Mouse (Mus musculus) T-helper 17 cell (primary cell): ENCODE results near the gene Sec61a2.

Experiments used
- in situ Hi-C, 2 experiments: fragments of 300-600 bp; cut with MboI, MseI; formaldehyde crosslinking; loops; 1 replicate in 1 of 2; 2 replicates in 1 of 2; pipeline ENCODE4 v1.15.1; 2025; ENCODE audit warnings: high pct_unique_total_duplicates in 2 of 2

Gene Sec61a2

GRCm38 (mm10) chr2:5894843-5895570 is at the start of gene Sec61a2:
TSS of gene Sec61a2 (minus strand) at chr2:5895432.
- in situ Hi-C loops, result loop anchor here in 1 of 2 experiments (10.0 kb wide), 1 partner anchor 50 kb away; the partner anchor contains the start of genes Cdc123 and Nudt5

- in situ Hi-C loops, result loop anchor here in 1 of 2 experiments (10.0 kb wide), 1 partner anchor 228 kb away; the partner anchor contains the start of gene Camk1d
Measured at GRCm38 (mm10) chr2:5943071-5943470, 47.8 kb upstream of the Sec61a2 start.

GRCm38 (mm10) chr2:5942416-5943032 is 47.3 kb upstream of the Sec61a2 start, which contains the start of gene Dhtkd1:
TSS of gene Dhtkd1 (minus strand) at chr2:5942792.
- in situ Hi-C loops, result loop anchor here in 1 of 2 experiments (10.0 kb wide), 1 partner anchor 228 kb away; the partner anchor contains the start of gene Camk1d

- in situ Hi-C loops, result loop anchor here in 1 of 2 experiments (10.0 kb wide), 1 partner anchor 227 kb away; the partner anchor contains the start of gene Camk1d
Measured at GRCm38 (mm10) chr2:5941861-5942415, 46.7 kb upstream of the Sec61a2 start.

- in situ Hi-C loops, result loop anchor here in 1 of 2 experiments (10.0 kb wide), 1 partner anchor 226 kb away; the partner anchor contains the start of gene Camk1d
Measured at GRCm38 (mm10) chr2:5940936-5941335, 45.7 kb upstream of the Sec61a2 start.

GRCm38 (mm10) chr2:5939911-5940310 is 44.7 kb upstream of the Sec61a2 start:
- in situ Hi-C loops, result loop anchor here in 1 of 2 experiments (10.0 kb wide), 1 partner anchor 225 kb away; the partner anchor contains the start of gene Camk1d

- in situ Hi-C loops, result no loop called here
Measured at GRCm38 (mm10) chr2:5939319-5939718, 44.1 kb upstream of the Sec61a2 start.

- in situ Hi-C loops, result no loop called here
Measured at GRCm38 (mm10) chr2:5936550-5936949, 41.3 kb upstream of the Sec61a2 start.

- in situ Hi-C loops, result no loop called here
Measured at GRCm38 (mm10) chr2:5936068-5936467, 40.8 kb upstream of the Sec61a2 start.

GRCm38 (mm10) chr2:5934936-5935335 is 39.7 kb upstream of the Sec61a2 start:
- in situ Hi-C loops, result no loop called here

- in situ Hi-C loops, result no loop called here
Measured at GRCm38 (mm10) chr2:5931938-5932337, 36.7 kb upstream of the Sec61a2 start.

GRCm38 (mm10) chr2:5930291-5931054 is 35.2 kb upstream of the Sec61a2 start:
- in situ Hi-C loops, result no loop called here

- in situ Hi-C loops, result no loop called here
Measured at GRCm38 (mm10) chr2:5929793-5930192, 34.6 kb upstream of the Sec61a2 start.

GRCm38 (mm10) chr2:5927481-5927880 is 32.2 kb upstream of the Sec61a2 start:
- in situ Hi-C loops, result no loop called here

- in situ Hi-C loops, result no loop called here
Measured at GRCm38 (mm10) chr2:5923786-5924185, 28.6 kb upstream of the Sec61a2 start.

- in situ Hi-C loops, result no loop called here
Measured at GRCm38 (mm10) chr2:5922823-5923222, 27.6 kb upstream of the Sec61a2 start.

- in situ Hi-C loops, result no loop called here
Measured at GRCm38 (mm10) chr2:5911282-5911965, 16.2 kb upstream of the Sec61a2 start.

- in situ Hi-C loops, result loop anchor here in 1 of 2 experiments (5.0 kb wide), 1 partner anchor 41 kb away; no protein-coding TSS in a partner anchor
Measured at GRCm38 (mm10) chr2:5906625-5907024, 11.4 kb upstream of the Sec61a2 start.

GRCm38 (mm10) chr2:5906092-5906491 is 10.9 kb upstream of the Sec61a2 start:
- in situ Hi-C loops, result loop anchor here in 1 of 2 experiments (5.0 kb wide), 1 partner anchor 41 kb away; no protein-coding TSS in a partner anchor

GRCm38 (mm10) chr2:5900145-5900544 is 4.9 kb upstream of the Sec61a2 start:
- in situ Hi-C loops, result no loop called here
